Mouse (Mus musculus) left cerebral cortex, postnatal 14 days (tissue): ENCODE data around the gene 3110009E18Rik. TPM values are rescaled to one million over a fixed set of nuclear protein-coding genes. Genes with fewer than 3 reads are reported as not detected.

Experiments
- DNase-seq, 2 experiments: peaks; one replicate each; pipeline ENCODE4 v3.0.0; 2021 to 2022; ENCODE audit warnings: low spot score in 2 of 2, mixed read lengths in 1 of 2
- intact Hi-C: fragments of 180-260 bp; cut with DNase I; formaldehyde crosslinking; loops from one replicate; pipeline ENCODE4 v1.15.1; 2025
- total RNA-seq, 2 experiments: library from RNA; stranded (reverse); gene quantifications; 2 replicates each; pipeline ENCODE4 v1.2.3; 2021

The 3110009E18Rik gene
- total RNA-seq, 2 experiments from 2014 or later, result 4.8 to 8.8 TPM

- peak; percentile 45 to 71 for DNase-seq
- intact Hi-C loops, result no loop called here
Measured at GRCm38 (mm10) chr1:120135934-120136786, 15.2 kb downstream of the 3110009E18Rik start.

DNA sequence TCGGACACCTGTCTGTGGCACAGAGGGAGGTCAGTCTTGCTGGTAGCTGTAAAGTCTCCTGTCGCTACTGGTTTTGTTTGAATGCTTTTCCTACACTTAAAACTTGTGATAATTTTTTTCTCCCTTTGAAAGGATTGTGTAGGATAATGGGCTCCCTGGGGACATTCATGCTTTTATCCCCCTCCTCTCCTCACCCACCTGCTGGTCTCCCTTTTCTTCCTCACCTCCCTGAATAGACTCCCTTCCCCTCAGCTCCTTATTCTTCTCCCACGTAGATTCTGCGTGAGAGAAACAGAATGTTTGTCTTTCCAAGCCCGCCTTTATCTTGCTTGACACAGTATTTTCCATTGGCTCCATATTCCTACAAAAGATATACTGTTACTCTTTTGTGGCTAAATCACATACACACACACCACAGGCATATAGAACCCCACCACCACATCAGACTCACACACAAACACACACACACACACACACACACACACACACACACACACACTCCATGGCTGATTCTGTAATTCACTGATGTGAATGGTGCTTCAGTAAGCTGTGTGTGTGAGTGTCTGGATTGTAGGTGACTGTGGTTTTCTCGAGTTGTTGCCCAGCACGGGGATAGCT lies 18.0 kb downstream of the 3110009E18Rik start:
- DNase-seq, result no peak
- intact Hi-C loops, result no loop called here

- no peak for DNase-seq
- intact Hi-C loops, result no loop called here
Measured at GRCm38 (mm10) chr1:120140144-120140693, 19.2 kb downstream of the 3110009E18Rik start.

GRCm38 (mm10) chr1:120142551-120142950 lies 21.6 kb downstream of the 3110009E18Rik start:
- intact Hi-C loops, result no loop called here
- no peak for DNase-seq

GRCm38 (mm10) chr1:120145527-120146216 lies 24.7 kb downstream of the 3110009E18Rik start:
- intact Hi-C loops, result loop anchor here (2.0 kb wide), 1 partner anchor 47 kb away; no protein-coding TSS in a partner anchor
- no peak for DNase-seq

DNA sequence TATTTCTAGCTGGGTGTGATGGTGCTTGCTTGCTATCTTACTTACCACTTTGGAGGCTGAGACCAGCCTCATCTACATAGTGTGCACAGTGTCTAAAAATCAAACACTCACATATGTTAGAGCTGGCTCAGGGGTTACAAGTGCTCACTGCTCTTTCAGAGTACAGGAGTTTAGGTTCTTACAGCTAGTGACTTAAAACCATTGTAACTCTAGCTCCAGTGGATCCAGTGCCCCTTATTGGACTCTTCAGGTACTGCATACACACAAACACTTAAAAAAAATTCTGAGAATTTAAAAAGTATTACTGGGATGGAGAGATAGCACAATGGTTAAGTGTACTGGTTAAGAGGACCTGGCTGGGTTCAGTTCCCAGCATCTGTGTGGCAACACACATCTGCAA lies 26.0 kb downstream of the 3110009E18Rik start:
- DNase-seq, result peak in 1 of 2 experiments; percentile 45
- intact Hi-C loops, result loop anchor here (2.0 kb wide), 1 partner anchor 48 kb away; no protein-coding TSS in a partner anchor

GRCm38 (mm10) chr1:120154232-120154631 lies 33.2 kb downstream of the 3110009E18Rik start:
- intact Hi-C loops, result no loop called here
- peak in 1 of 2 experiments; percentile 29 for DNase-seq

GRCm38 (mm10) chr1:120155325-120155724 lies 34.3 kb downstream of the 3110009E18Rik start:
- DNase-seq, result peak in 1 of 2 experiments; percentile 28
- intact Hi-C loops, result loop anchor here (5.0 kb wide), 1 partner anchor 128 kb away; no protein-coding TSS in a partner anchor

GRCm38 (mm10) chr1:120158474-120159127 lies 37.6 kb downstream of the 3110009E18Rik start:
- intact Hi-C loops, result loop anchor here (5.0 kb wide), 1 partner anchor 131 kb away; no protein-coding TSS in a partner anchor
- DNase-seq, result no peak

DNA sequence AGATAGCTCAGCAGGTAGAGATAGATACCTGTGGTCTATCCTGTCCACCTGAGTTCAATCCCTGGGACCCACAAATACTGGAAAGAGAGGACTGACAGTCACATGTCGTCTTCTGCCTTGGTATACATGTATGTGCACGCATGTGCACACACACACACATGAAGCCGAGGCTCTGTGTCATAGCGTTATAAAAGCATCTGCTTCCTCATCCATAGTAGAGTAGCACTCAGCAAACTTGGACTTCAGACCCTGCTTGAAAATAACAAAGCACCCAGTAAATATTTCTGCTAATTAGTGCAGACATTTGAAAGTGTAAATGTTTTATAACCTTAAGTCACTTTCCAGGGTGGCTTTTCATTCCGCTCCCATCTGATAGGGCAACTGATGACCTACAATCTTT lies 40.5 kb downstream of the 3110009E18Rik start:
- intact Hi-C loops, result no loop called here
- no peak for DNase-seq

GRCm38 (mm10) chr1:120162616-120163015 lies 41.6 kb downstream of the 3110009E18Rik start:
- no peak for DNase-seq
- intact Hi-C loops, result no loop called here

DNA sequence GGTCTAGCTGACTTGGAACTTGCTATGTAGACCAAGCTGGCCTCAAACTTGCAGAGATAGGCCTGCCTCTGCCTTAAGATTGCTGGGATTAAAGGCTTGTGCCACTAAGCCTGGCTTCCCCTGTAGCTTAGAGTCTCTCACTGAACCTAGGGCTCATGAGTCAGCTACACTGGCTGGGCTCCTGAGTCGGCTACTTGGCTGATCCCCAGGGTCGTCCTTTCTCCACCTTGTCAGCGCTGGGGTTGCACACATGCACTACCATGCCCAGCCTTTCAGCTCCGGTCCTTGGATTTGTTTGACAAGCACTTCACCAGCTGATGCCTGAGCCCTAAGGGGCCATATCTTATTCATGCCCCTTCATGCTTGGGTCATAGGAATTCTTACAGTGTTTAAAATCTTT lies 47.0 kb downstream of the 3110009E18Rik start:
- intact Hi-C loops, result no loop called here
- no peak for DNase-seq

- no peak for DNase-seq
Measured at GRCm38 (mm10) chr1:120168674-120169073, 47.7 kb downstream of the 3110009E18Rik start.

DNA sequence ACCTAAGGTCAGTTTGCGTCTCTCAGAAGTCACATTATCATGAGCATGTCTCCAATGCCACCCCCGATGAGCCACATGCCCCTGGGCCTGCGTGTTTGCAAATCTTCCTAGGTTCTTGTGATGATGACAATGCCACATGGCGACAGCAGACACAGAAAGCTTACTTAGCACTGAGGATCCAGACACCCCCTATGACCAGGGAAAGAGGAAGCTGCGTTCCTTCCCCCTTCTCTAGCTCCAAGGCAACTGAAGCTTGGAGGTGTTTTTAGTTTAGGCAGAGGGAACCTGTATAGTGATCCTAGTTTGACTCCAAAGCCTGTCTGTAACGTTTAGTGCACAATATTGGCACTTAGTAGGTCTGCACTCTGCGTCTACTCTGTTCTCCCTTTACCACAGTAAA lies 49.3 kb downstream of the 3110009E18Rik start:
- no peak for DNase-seq
- intact Hi-C loops, result no loop called here

More at GRCm38 (mm10) chr1:120168674-120169073, 47.7 kb downstream of the 3110009E18Rik start:
- intact Hi-C loops, result no loop called here

DNA sequence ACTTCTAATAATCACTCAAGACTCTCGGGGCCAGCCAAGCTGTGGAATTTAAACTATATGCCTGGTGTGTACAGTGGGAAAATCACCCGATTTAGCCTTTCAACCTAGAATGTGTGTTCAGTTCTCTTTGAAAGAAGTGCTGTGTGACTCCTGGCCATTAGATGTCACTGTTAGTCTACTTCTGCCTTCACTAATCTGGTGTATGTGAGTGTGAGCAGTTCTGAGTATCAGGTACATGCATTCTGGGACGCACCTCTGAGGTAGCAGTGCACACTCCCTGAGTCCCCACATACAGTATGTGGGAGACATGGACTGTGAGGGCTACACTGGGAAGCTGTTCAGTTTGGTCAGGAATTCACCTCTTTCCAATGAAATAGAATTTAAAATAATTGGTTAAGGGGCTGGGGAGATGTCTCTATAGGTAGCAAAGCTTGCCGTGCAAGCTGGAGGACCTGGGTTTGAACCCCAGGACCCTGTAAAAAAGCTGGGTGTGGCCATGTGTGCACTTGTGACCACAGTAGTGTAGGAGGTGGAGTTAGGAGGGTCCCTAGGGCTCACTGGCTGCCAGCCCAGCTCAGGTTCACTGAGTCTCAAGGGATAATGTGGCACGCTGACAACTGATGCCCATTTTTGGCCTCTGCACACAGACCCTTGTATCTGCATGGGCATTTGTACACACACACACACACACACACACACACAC lies 51.0 kb downstream of the 3110009E18Rik start:
- intact Hi-C loops, result loop anchor here (2.0 kb wide), 1 partner anchor 379 kb away; no protein-coding TSS in a partner anchor
- DNase-seq, result peak; percentile 60 to 64

- intact Hi-C loops, result no loop called here
Measured at GRCm38 (mm10) chr1:120174991-120175390, 54.0 kb downstream of the 3110009E18Rik start.

DNA sequence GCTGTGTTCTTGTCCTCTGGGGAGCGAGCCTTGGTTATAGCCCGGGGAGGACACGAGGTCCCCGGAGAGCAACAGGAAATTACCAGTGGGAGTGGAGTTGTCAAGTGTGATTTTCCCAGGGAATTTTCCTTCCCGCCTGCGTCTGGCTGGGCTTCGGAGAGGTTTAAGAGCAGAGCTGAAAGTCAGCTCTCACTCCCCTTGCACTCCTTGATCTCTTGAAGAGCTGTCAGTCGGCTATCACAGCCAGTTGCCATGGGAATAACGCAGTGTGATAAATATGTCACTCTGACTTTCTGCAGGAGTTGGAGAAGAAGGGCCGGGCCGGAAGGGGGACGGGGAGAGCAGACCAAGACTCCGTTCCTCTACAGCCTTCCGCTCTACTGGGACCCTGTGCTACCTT lies 55.3 kb downstream of the 3110009E18Rik start:
- no peak for DNase-seq
- intact Hi-C loops, result no loop called here

More at GRCm38 (mm10) chr1:120174991-120175390, 54.0 kb downstream of the 3110009E18Rik start:
- no peak for DNase-seq

- DNase-seq, result no peak
- intact Hi-C loops, result no loop called here
Measured at GRCm38 (mm10) chr1:120177141-120177540, 56.2 kb downstream of the 3110009E18Rik start.
